Mouse (Mus musculus) left cerebral cortex, postnatal 4 days (tissue): ENCODE measurements at regions not wholly inside any gene's neighbourhood (a gene's known extent, or its start where the extent isn't known, plus 50 kb on each side); places are given as distances from the start of the nearest gene placed in this dataset.

Source experiments
- DNase-seq: peaks from one replicate; pipeline ENCODE4 v3.0.0-alpha.2; 2022
- intact Hi-C: fragments of 180-260 bp; cut with DNase I; formaldehyde crosslinking; loops from one replicate; pipeline ENCODE4 v1.15.1; 2025

DNA sequence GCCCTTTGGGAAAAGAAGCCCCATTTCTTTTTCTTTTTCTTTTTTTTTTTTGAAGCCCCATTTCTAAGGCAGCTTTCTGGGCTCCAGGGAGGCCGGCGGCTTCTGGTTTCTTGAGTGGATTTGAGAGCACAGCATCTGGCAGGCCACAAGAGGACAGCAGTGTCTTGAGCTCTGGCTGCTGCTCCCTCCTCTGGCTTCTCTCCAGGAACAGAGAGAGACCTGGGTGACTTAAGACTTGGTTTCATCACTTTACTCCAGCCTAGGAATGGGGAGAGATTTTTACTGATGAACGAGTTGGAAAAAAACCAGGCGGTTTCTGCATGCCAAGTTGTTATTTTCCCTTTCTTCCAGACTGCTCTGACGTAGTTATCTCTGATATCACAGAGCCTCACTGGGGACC lies 233.7 kb downstream of the Gm5447 start:
- DNase-seq: peak; percentile 52
- intact Hi-C loops: no loop called here

DNA sequence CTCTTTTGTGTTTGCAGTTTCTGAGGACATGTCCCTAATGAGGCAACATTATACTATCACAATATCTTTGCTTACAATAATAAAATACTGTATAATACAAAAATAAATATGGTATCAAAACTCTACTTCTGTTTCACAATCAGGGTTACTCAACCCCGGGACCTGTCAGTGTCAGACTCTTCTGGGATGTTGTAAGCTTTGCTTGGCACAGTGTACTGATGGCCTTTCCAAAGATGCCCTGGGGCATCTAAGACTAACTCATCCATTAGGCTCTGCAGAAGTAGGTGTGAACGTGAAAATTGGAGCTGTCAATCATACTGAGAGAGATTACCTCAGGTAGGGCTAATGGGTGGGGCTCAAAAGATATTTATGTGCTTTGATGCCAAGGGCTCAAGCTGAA lies 249.0 kb downstream of the Gm5447 start:
- no peak for DNase-seq
- intact Hi-C loops: no loop called here

DNA sequence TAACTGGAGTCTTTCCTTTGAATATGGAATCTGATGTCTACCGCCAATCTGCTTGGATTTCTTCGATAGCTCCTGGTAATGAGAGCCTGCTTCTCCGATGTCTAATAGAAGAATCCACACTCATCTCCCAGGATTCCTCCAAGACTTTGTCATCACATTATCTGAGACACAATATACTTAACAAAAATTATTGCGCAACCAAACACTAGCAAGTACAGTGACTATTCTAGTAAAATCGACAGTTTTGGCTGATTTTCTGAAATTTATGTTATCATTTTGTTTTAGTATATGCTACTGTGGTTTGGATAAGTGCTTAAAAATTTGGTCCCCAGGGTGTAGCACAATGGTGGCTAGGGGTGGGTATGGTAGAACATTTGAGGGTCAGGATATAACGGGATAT lies 266.5 kb downstream of the Gm5447 start:
- DNase-seq: no peak
- intact Hi-C loops: no loop called here

DNA sequence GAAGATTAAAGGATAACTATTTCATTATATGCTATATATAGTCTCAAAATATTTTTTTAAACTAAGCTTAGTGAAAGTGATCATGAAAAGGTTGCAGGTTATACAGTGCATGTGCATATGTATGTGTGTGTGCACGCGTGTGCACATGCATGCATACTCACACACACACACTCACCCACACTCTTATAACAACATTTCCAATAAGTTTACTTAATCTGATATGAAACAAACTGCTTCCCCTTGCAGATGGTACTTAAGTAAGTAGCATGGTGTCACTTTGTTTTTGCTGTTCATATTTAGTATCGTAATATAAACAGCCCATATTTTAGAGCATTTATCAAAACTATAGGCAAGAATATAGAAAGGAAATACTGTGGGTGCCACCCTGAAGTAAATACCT lies 275.0 kb downstream of the Gm5447 start:
- DNase-seq: no peak
- intact Hi-C loops: no loop called here

DNA sequence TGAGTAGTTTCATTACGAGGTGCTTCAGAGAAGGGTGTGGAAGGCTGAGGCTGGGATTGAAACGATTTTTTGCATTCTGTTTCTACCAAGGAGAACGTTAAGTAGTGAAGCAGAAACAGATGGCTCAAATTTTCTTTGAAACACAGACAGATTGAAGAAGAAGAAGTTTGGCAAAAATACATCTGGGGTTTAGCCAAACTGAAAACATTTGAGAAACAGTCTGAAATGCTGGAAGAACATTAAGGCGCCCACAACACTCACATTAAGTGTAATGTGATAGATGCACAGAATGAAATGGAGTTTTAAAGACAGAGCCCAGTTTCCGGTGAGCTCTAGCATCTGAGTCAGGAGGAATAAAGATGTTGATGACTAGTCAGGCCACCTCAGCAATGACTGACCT lies 275.5 kb downstream of the Gm5447 start:
- no peak for DNase-seq
- intact Hi-C loops: no loop called here

DNA sequence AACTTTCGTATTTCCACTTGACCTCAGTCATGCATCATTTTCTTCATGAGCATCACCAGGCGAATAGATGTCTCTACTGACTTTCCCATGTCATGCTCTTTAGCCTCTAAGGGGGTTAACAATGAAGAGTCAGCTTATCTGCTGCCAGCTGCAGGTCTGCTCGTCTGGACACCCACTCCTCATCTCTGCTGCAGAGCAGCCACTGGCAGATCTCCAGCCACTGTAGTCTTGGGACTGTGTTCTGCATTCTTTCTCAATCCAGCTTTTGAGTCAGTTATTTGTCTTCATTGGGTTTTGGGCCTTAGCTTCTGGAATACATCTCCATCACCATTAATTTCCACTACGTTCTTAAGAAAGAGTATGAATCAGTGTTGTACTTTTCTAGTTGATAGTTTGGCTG lies 280.0 kb downstream of the Gm5447 start:
- DNase-seq: no peak
- intact Hi-C loops: no loop called here

DNA sequence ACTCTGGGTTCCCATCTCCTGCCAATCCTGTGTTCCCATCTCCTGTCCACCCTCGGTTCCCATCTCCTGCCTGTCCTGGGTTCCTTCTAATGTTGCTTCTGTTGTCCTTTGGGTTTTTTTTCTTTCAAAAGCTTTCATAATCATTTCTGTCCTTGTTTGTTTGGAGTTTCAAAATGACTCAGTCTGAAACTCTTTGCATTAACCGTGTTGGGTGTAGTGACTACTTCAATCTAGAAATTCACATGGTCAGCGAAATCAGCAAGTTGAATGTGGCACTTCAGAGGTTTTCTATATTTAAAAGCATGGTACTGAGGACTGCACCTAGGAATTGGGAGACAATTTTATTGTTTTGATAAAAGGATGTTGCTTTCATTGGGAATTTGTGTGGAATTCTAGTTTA lies 280.7 kb downstream of the Gm5447 start:
- no peak for DNase-seq
- intact Hi-C loops: no loop called here

DNA sequence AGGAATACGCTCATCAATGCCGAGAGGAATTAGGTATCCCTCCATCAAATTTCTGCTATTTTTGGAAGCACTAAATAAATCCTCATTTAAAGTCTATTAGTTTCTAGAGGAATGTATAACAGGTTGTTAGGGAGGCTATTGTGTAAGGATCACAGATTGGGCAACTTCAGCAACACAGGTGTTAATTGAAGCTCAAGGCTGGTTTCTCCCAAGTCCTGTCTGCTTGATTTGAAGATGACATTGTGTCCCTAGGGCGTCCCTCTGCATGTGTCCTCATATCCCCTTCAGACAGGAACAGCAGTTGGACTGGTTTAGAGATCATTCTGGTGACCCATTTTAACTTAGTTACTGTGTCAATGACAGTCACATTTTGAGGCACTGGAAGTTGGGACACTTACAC lies 281.5 kb downstream of the Gm5447 start:
- intact Hi-C loops: no loop called here
- DNase-seq: no peak

DNA sequence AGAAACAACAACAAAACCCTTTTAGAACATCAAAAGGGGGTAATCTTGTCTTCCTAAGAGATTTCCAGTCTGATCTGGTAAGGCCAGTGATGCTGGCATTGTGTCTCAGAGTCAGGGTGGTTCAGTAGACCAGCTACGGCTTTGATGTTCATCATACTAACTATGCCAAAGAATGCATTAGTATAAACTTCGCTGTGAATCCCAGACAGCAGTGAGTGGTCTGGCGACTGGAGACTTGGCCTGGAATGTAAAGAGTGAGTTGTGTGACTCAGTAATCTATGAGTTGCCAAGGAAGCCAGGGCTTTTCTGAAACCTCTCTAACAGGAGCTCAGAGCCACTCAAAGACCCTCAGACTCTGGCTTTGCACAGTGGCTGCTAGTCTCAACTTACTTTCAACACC lies 288.1 kb upstream of the Foxq1 start:
- intact Hi-C loops: no loop called here

DNA sequence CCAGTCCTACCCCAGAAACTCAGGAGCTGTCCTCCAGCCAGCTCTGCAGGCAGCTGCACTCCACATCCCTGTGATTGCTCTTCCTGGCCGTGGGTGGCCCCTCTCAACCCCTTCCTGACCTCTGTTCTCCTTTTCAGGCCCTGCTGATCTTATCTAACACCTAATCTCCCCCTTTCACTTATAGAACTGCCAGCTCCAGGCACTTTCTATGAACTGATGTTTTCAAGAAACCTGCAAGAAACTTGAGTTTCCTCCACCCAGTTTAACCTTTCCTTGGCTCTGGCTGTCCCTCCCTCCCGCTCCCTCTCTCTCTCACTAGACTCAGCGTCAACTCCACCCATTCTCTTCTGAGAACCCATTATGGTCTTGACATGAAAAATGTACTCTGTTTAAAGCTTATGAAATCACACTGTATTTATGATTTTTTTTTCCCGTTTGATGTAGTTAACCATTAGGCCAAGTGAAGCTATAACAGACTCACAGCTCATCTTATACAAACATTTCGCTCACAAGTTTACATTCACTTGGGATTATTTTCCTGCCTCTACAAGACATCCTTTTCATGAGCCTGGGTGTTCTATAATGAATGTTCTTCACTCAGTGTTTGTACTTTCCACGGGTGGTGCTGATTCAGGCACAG lies 279.8 kb upstream of the Foxq1 start:
- DNase-seq: no peak
- intact Hi-C loops: no loop called here

More for the DNA sequence above, 288.1 kb upstream of the Foxq1 start:
- no peak for DNase-seq

DNA sequence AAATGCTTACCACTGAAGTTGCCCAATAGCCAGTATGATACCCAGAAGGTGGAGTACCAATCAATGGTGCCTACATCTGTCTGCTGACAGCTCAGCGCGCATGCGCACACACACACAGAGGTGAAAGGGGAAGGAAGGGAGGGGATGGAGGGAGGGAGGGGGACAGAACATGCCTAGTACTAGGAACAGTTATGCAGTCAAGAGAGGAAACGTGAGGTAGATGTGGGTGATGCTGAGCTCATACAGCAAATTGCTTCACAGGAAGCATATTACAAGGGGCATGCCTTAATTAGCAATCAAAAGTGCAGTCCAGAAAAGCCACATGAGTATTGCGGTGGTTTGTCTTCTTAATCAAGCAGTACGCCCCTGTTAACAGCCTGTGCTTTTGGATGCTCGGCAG lies 265.3 kb upstream of the Foxq1 start:
- no peak for DNase-seq
- intact Hi-C loops: no loop called here

DNA sequence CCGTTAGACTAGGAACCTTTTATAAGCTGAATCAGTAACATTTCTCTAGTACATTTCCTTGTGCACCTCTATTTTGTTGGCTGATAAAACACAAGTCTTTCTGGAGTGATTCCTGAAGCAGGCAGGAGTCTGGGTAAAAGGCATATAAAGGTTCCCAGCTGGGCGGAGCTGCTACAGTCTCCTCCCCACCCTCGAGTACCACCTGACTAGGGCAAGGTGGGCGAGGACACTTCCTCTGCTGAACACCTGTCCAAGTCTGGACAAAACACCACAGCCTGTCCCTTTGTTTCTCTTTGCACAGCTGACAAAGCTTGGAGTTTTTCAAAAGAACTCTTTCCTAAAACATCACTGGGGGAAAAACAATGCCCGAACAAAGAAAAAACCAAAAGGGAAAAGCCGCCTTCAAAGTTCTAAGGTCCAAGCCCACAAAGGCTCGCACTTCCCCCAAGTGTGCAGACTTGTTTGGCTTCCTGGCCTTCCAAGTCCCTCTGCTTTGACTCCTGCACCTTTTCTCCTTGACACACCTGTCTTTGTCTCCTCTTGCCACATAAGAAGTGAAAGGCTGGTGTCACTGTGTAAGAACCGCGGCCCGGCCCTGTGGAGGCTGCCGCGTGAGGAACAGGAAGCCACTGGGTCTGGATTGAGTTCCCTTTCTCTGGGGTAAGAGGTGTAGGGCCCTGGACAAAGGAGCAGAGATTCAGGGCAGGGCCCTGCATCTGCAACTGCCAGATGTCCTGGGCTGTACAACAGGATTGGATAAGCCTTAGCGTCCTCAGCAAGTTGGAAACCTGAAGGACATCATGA lies 263.1 kb upstream of the Foxq1 start:
- intact Hi-C loops: no loop called here
- no peak for DNase-seq

DNA sequence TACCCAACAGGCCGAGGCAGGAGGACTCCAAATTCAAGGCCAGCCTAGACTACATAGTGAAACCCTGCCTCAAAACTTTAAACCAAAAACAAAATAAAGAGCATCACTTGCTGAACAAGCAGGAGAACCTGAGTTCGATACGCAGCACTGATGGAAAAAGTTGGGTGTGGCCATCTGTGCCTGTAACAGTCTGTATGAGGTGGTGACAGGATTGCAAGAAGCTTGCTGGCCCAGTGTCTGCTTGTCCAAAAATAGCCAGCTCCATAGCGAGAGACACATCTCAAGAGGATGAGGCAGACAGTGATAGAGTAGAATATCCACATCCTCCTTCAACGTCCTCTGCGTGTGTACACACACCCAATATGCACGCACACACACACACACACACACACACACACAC lies 261.9 kb upstream of the Foxq1 start:
- DNase-seq: no peak
- intact Hi-C loops: no loop called here

DNA sequence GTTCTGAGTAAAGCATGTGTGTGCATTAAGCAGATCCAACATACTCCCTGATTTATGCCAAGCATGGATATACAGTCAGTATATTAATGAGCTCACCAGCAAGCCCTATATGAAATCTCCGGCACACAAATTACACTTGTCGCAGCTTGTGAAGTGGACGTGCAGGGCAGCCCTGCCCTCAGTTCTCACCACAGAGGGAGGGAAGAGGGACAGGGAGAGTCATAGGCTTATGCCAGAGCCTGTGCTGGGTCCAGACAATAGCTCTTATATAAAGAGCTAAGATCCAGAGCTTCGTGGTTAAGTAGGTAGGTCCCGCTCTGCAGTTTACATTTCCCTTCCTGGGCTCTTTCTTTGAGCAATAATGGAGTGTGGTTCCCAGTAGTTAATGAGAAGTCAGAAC lies 252.7 kb upstream of the Foxq1 start:
- intact Hi-C loops: no loop called here
- DNase-seq: no peak

DNA sequence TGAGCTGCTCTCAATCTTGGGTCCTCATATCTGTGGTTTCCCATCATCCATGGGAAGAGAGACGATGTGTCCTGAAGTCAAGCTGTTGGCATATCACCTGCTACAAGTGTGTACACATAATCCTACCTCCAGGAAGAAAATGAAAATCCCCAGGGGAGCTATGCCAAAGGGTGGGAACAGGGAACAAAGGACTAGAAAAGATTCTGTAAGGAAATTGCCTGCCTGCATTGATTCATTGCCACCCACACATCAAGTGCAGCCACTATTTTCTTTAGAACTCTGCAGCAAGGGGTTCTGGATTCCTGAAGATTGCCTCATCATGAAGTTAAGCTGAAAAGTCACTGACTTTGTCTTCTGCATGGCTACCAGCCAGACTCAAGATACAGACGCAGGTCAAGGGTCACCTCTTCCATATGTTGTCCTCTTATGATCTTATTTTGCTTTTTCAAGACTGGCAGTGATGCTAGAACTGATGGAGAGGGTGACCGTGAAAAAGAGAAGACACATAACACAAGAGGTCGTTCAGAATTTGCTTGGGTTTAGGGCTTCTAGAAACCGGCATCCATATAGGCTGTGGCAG lies 251.6 kb upstream of the Foxq1 start:
- no peak for DNase-seq
- intact Hi-C loops: no loop called here

DNA sequence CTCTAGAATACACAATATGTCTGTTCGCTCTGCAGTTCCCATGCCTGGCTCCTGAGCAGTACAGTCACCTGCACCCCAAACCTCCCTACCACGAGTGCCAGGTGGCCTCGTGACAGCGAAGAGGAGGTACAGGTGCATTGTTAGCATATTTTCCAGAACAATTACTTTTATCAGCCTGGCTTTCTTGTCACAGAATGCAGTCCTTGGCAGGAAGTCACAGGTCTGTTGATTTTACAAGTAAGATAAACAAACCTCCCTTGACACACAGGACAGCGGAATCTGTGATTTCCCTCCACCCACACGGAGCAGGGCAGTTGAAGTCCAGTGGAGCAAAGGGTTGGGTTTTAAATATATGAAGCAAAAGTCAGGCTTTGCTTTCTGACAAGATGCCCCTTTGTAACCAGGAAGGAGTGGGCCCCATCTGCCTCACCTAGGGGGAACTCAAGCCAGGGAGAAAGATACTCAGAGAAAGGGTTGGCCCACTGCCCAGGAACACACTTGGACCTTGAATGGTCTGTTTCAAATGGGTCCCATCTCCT lies 246.8 kb upstream of the Foxq1 start:
- DNase-seq: peak; percentile 41
- intact Hi-C loops: no loop called here

DNA sequence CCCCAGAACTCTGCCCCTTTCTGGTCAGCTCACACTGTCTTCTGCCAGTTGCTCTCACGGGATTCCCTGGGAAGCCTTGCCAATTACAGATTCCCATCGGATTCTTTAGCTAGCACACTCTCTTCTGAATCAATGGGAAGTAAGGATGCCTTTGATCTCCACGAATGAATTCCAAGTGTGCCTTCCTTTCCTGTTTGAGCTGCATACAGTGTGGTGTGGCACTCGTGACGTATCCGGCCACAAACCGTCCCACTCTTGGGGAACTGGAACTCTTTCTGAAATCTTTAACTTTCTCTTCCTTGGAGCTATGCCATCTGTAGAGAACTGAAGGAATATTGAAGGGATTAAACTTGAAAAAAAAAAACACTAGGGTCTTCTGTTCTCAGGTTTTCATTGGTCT lies 243.2 kb upstream of the Foxq1 start:
- DNase-seq: no peak
- intact Hi-C loops: no loop called here

DNA sequence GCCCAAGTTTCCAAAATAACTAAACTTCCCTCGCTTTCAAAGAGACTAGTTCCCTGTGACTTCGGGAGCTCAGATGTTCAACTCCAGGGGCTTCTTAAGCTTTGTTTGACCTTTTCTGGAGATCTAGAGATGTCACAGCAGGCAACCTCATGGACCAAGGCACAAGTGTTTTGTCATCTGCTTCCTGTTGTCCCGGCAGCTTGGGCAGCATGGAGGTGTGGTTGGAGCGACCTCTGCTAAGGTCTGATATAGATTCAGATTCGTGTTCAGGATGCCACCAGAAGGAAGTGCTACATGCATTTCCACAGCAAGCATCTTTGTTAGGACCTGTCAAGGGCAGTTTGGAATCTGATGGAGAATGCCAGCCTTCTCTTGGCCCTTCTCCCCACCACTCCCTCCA lies 242.1 kb upstream of the Foxq1 start:
- intact Hi-C loops: no loop called here
- DNase-seq: no peak

DNA sequence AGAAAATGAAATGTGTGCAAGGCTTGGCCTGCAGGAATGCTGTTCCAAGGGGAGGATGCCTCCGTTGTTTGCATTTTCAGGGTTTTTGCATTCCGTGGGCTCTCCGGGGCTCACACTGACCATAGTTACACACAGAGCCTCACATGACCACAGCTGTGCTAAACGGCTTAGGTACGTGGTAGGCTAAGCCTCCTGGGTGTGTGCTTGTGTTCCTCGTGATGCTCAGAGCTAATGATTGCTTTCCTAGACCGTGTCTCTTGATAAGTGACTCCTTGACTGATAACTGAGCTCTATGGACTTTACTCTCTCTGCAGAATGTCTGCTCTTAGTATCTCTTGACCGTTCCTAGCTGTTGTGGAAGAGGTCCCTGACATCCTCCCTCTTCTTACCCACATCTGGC lies 238.9 kb upstream of the Foxq1 start:
- no peak for DNase-seq
- intact Hi-C loops: no loop called here

DNA sequence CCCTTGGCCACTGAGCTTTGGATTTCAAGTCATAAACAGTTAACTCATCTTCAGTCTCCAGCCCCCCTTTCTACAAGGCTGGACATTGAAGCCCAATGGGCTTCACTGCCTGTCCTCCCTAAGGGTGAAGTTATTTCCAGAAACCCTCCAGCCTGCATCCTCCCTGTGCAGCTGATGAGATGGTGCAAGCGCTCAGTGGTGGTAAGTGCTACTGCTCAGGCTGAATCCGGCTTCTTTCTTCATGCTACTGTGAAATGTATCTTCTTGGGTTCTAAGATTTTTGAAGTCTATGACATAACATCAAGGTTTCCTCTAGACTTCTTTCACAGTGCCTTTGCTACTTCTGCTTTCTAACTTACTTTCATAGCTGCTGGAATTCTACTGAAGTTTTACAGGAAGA lies 237.9 kb upstream of the Foxq1 start:
- intact Hi-C loops: no loop called here
- DNase-seq: no peak

DNA sequence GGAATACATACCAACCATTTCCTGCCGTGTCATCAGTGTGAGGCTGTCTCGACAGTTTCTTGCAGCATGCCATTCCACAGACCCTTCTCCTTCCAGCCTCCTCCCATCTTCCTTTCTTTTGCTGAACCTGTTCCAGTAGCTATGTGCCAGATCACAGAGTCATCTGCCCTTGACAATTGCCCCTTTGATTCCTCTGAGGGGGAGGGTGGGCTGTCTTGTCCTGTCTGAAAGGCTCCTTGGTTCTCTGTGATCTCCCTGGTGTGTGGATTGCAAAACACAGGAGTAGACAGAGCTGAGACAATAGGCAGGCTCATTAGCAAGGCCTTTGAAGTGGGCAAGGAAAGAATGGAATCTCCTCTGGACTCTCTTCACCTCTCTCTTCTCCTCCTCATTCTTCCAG lies 234.5 kb upstream of the Foxq1 start:
- intact Hi-C loops: no loop called here
- DNase-seq: no peak

DNA sequence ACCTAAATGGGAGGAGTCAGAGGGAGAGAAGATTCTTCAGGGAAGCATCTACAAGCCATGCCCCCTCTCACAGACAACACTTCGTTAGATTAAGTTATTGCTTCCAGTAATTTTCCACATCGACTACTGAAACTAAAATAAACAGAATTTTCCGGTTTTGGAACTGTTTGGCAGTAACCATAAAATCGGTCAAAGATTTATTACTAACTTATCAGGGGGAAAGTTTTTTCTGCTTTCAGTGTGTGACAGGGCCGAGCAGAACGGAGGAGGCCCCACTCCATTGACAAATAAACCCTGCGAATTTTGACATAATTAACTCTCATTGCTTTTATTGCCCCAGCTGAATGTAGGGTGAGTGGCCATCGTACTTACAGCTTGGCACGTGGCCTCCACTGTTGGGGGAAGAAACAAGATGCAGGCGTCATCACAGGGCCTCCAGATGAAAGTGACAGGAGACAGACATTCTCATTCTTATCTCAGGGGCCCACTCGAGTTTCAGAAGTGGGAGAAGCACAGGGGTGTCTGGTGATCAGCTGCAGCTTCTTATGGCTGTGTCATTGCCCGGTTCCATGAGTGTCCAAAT lies 229.6 kb upstream of the Foxq1 start:
- no peak for DNase-seq
- intact Hi-C loops: no loop called here
